ENCODE assay signal across 8 mouse cellular contexts in the genomic region with DNA sequence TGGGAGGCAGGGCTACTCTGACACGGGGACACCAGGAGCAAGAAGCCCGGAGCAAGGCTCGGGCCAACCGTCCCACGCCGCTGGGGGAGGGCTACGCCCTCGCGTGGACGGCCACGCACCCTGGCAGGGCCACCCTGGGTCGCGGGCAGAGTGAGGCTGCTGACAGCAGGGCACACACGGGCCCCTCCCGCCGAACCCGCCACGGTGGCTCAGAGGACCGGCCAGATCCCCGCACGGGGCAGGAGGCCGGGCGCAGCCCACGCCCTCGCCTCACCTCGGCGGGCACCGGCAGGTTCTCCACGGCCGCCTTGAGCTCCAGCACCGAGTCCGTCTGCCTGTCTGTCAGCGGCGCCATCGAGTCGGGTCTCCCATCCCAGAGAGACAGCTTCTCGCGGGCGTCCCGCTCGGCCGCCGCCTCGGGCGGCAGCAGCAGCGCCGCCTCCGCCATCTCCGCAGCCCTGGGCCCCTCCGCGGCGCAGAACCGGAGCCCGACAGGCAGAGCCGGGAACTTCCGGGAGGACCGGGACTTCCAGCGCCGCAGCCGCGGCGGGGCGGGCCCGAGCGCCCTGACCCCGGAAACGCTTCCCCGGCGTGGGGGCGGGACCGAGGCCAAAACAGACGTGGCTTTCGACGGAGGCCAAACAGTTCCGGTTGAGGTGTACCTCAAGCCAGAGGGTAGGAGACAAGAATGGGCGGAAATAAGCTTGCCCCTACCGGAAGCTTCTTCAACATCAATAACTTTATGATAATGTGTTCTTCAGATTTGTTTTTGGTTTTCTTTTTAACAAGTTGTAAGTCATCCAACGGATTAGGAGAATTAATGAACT. TPM values are rescaled to one million over a fixed set of nuclear protein-coding genes. Genes with fewer than 3 reads are reported as not detected.
A peak's percentile ranks its signal among the peaks of the same experiment; 100 is the strongest.
DNase-seq lines count a peak whose midpoint lies in the region; ATAC-seq and TF ChIP-seq lines count a peak whose summit lies in the region.

A gene (minus strand): TSS at position 527 of the 827 bp plus-strand sequence.

- H3K4me1 ChIP-seq in ES-E14 (ENCODE audit: control insufficient read depth in 2 of 2, insufficient read depth in 2 of 2, low read length in 2 of 2, poor library complexity in 1 of 2), result peaks cover 0 to 4% of the 10 kb centered on the region in 2 experiments; a peak in 2 of 4 replicates
- H3K4me1 ChIP-seq in forebrain, embryonic 15.5 days, result peaks cover 30% of the 10 kb centered on the region
- H3K4me1 ChIP-seq in lung, adult 2 months (ENCODE audit: control insufficient read depth, insufficient read depth, low read length), result peaks cover 5% of the 10 kb centered on the region

- H3K36me3 ChIP-seq in ES-E14 (ENCODE audit: control insufficient read depth, insufficient read depth, low read length, poor library complexity, severe bottlenecking), result no peaks in the 10 kb centered on the region
- H3K36me3 ChIP-seq in forebrain, embryonic 15.5 days, result no peaks in the 10 kb centered on the region

- ATAC-seq in forebrain, embryonic 15.5 days (replicated peaks), result peak; percentile 98
- peak; percentile 96 for ATAC-seq in neutrophil, adult 5-6 weeks (ENCODE audit: extremely low read depth, insufficient number of reproducible peaks, low FRiP score, poor library complexity, severe bottlenecking)

- no peak for TF ChIP-seq CTCF in lung, adult 2 months (IDR thresholded peaks at IDR 0.05; ENCODE audit: insufficient read depth, low read length)

- TF ChIP-seq POLR2A in lung, adult 2 months (IDR thresholded peaks at IDR 0.05; ENCODE audit: borderline replicate concordance, extremely low read depth, low read depth, low read length), result 0 out of 2 replicates have a peak, but pooled peaks have one; percentile 55

- H3K4me3 ChIP-seq in ES-E14 (ENCODE audit: insufficient read depth in 1 of 2, low read depth in 1 of 2, low read length in 2 of 2, poor library complexity in 1 of 2, severe bottlenecking in 1 of 2), result peak within 1 kb of the TSS; percentile 76 to 95
- H3K4me3 ChIP-seq in forebrain, embryonic 15.5 days, result peak within 1 kb of the TSS; percentile 61
- peak within 1 kb of the TSS; percentile 84 for H3K4me3 ChIP-seq in lung, adult 2 months (replicated peaks; ENCODE audit: extremely low read depth, low read depth, low read length)

- in situ Hi-C loops in ES-E14 (cut with MboI; ENCODE audit: low sequenced_read_pairs in 2 of 2, unreplicated experiment in 2 of 2), result no loop called here

- peak; percentile 84 for DNase-seq in ES-E14 (ENCODE audit: low read depth, low spot score)
- DNase-seq in cerebellum, adult 11-12 months, result peak; percentile 97
- DNase-seq in heart, postnatal 25 days (ENCODE audit: low spot score), result peak; percentile 95
- DNase-seq in layer of hippocampus, adult 18-20 months (ENCODE audit: low spot score in 2 of 2), result peak; percentile 96 to 98
- peak; percentile 98 for DNase-seq in lung, adult 2 months
- peak; percentile 95 to 96 for DNase-seq in thymus, adult 18-20 months

- WGBS in forebrain, embryonic 15.5 days, result under 1% methylated on average over 78 of the region's 78 CpGs
- WGBS in lung, adult 2 months, result under 1% methylated on average over 78 of the region's 78 CpGs

- no peaks in the 10 kb centered on the region for H3K9me3 ChIP-seq in ES-E14 (ENCODE audit: control insufficient read depth, insufficient read depth, low read depth, low read length)
- no peaks in the 10 kb centered on the region for H3K9me3 ChIP-seq in forebrain, embryonic 15.5 days

- H3K9ac ChIP-seq in ES-E14 (ENCODE audit: insufficient read depth, low read depth, low read length, poor library complexity, severe bottlenecking), result peak within 1 kb of the TSS; percentile 91
- peak within 1 kb of the TSS; percentile 77 for H3K9ac ChIP-seq in forebrain, embryonic 15.5 days (replicated peaks)

- H3K4me2 ChIP-seq in forebrain, embryonic 15.5 days (replicated peaks), result peak within 1 kb of the TSS; percentile 91

- H3K27me3 ChIP-seq in forebrain, embryonic 15.5 days, result no peaks in the 10 kb centered on the region

- no peak within 1 kb of the TSS for H3K27ac ChIP-seq in ES-E14 (ENCODE audit: insufficient read depth, low read depth, low read length, poor library complexity, severe bottlenecking)
- peak within 1 kb of the TSS; percentile 87 for H3K27ac ChIP-seq in forebrain, embryonic 15.5 days (replicated peaks)

- intact Hi-C loops in heart, postnatal 25 days (cut with DNase I), result no loop called here

TF ChIP-seq in ES-E14, 5 proteins besides CTCF, POLR2A, EP300 and RAD21:
- no peak for TF ChIP-seq ZNF384 (IDR thresholded peaks at IDR 0.05; ENCODE audit: low read depth, low read length)
- peak; percentile 56; the same call in 1 of the 2 replicates for TF ChIP-seq HCFC1 (IDR thresholded peaks at IDR 0.05; ENCODE audit: borderline replicate concordance, insufficient read depth, low read length)
- no peak for TF ChIP-seq ZC3H11A (IDR thresholded peaks at IDR 0.05; ENCODE audit: borderline replicate concordance, low read depth, low read length)
- TF ChIP-seq CHD2 (IDR thresholded peaks at IDR 0.05; ENCODE audit: low read depth, low read length), result 0 out of 2 replicates have a peak, but pooled peaks have one; percentile 15
- no peak for TF ChIP-seq MAFK (IDR thresholded peaks at IDR 0.05; ENCODE audit: insufficient read depth, low read depth, low read length)

RNA-seq across cellular contexts. Expression of the gene that starts here (rescaled TPM):
- total RNA-seq in ES-E14 (2012; rRNA removed), result 11.2 and 16.4 TPM in 2 replicates
- polyA plus RNA-seq in forebrain, embryonic 15.5 days (2015; fragmentation: Nextera tagmentation; extraction: Ambion mirVana), result 23.4 and 24.1 TPM in 2 replicates
- total RNA-seq in heart, postnatal 25 days (2021), result 10 to 100 TPM; 13.0 to 13.5 TPM
- 10 to 100 TPM; 23.5 to 24.8 TPM for total RNA-seq in layer of hippocampus, adult 18-20 months (2021)
- polyA plus RNA-seq in lung, adult 2 months (2012; rRNA removed), result 8.5 and 11.0 TPM in 2 replicates
- 41.1 and 41.4 TPM in 2 replicates for total RNA-seq in neutrophil, adult 5-6 weeks (2017)
